Mouse (Mus musculus) intestine, embryonic 15.5 days (tissue): ENCODE measurements around the gene Snrnp27. TPM values are rescaled to one million over a fixed set of nuclear protein-coding genes. Genes with fewer than 3 reads are reported as not detected.

Experiments
- ATAC-seq: fragments of 200-750 bp; cut with Nextera tagmentation; 2 replicates; pipeline ENCODE4 v1.8.0; 2017; ENCODE audit warnings: moderate TSS enrichment, moderate library complexity
- H3K27ac ChIP-seq: fragments of 300-500 bp; sonication (generic); 2 replicates; pipeline ENCODE4 v1.5.1; 2015; ENCODE audit warnings: mild to moderate bottlenecking, inconsistent platforms
- H3K27me3 ChIP-seq: fragments of 300-500 bp; sonication (generic); replicated peaks from 2 replicates; pipeline ENCODE4 v1.6.1; 2015; ENCODE audit warnings: inconsistent platforms
- H3K36me3 ChIP-seq: fragments of 300-500 bp; sonication (generic); 2 replicates; pipeline ENCODE4 v1.6.1; 2015; ENCODE audit warnings: inconsistent platforms
- H3K4me1 ChIP-seq: fragments of 300-500 bp; sonication (generic); replicated peaks from 2 replicates; pipeline ENCODE4 v1.6.1; 2015; ENCODE audit warnings: inconsistent platforms
- H3K4me2 ChIP-seq: fragments of 300-500 bp; sonication (generic); replicated peaks from 2 replicates; pipeline ENCODE4 v1.6.1; 2015; ENCODE audit warnings: mild to moderate bottlenecking, inconsistent platforms
- H3K4me3 ChIP-seq: fragments of 300-500 bp; sonication (generic); replicated peaks from 2 replicates; pipeline ENCODE4 v1.5.1; 2015; ENCODE audit warnings: inconsistent platforms
- H3K9ac ChIP-seq: fragments of 300-500 bp; sonication (generic); 2 replicates; pipeline ENCODE4 v1.6.1; 2015; ENCODE audit warnings: inconsistent platforms
- H3K9me3 ChIP-seq: fragments of 300-500 bp; sonication (generic); 2 replicates; pipeline ENCODE4 v1.6.1; 2016; ENCODE audit warnings: inconsistent platforms
- WGBS: fragments of 180-500 bp; shearing (Covaris S2); methylation state at CpG from one replicate; pipeline ENCODE4 v1.1.7; 2015; 5-methylcytosine and 5-hydroxymethylcytosine counted together
- polyA plus RNA-seq: library from polyadenylated mRNA; unstranded; fragments of >200 nt; fragmentation: Nextera tagmentation; extraction: Ambion mirVana; gene quantifications from 2 replicates; pipeline ENCODE4 v1.2.1, GENCODE M21; 2015

Snrnp27 gene
- polyA plus RNA-seq: 96.0 and 105 TPM in 2 replicates

GRCm38 (mm10) chr6:86683872-86684654 lies at the start of gene Snrnp27:
Gene Snrnp27 (minus strand): TSS chr6:86684522.
- Histone ChIP-seq H3K9ac (peak within 1 kb of the TSS; percentile 80), H3K36me3 (0 out of 2 replicates have a peak, but pooled peaks cover 17% of the 10 kb centered on the region), H3K27ac (peak within 1 kb of the TSS; percentile 67), H3K27me3 (no peaks in the 10 kb centered on the region), H3K4me3 (peak within 1 kb of the TSS; percentile 69), H3K4me2 (peak within 1 kb of the TSS; percentile 70), H3K4me1 (0 out of 2 replicates have a peak, but pooled peaks cover 2% of the 10 kb centered on the region), H3K9me3 (no peaks in the 10 kb centered on the region)
- ATAC-seq: peak; percentile 97
- WGBS: 2% methylated on average over 36 of the region's 36 CpGs

GRCm38 (mm10) chr6:86733183-86733876 lies 49.0 kb upstream of the Snrnp27 start, which contains the start of gene Gmcl1:
Gene Gmcl1 (minus strand): TSS chr6:86733383.
- H3K4me1 ChIP-seq: 0 out of 2 replicates have a peak, but pooled peaks cover 4% of the 10 kb centered on the region
- no peaks in the 10 kb centered on the region for H3K27me3 ChIP-seq
- peak within 1 kb of the TSS; percentile 88 for H3K4me2 ChIP-seq
- no peaks in the 10 kb centered on the region for H3K36me3 ChIP-seq
- peak within 1 kb of the TSS; percentile 92 for H3K9ac ChIP-seq
- H3K27ac ChIP-seq: peak within 1 kb of the TSS; percentile 87
- H3K4me3 ChIP-seq: peak within 1 kb of the TSS; percentile 100
- H3K9me3 ChIP-seq: no peaks in the 10 kb centered on the region
- WGBS: under 1% methylated on average over 58 of the region's 59 CpGs
- ATAC-seq: peak; percentile 97

- Histone ChIP-seq H3K27me3 (no peaks in the 10 kb centered on the region), H3K36me3 (no peaks in the 10 kb centered on the region), H3K4me2 (peak overlapping the region; percentile 88), H3K9me3 (no peaks in the 10 kb centered on the region), H3K4me1 (0 out of 2 replicates have a peak, but pooled peaks cover 4% of the 10 kb centered on the region), H3K4me3 (peak overlapping the region; percentile 100), H3K27ac (peak overlapping the region; percentile 87), H3K9ac (peak overlapping the region; percentile 92)
- peak; percentile 60 for ATAC-seq
- under 1% methylated on average over 62 of the region's 62 CpGs for WGBS
Observed at GRCm38 (mm10) chr6:86732276-86733173, 48.2 kb upstream of the Snrnp27 start.

- Histone ChIP-seq H3K9me3 (no peaks in the 10 kb centered on the region), H3K27ac (no peak overlapping the region), H3K4me3 (no peak overlapping the region), H3K4me1 (0 out of 2 replicates have a peak, but pooled peaks cover under 1% of the 10 kb centered on the region), H3K27me3 (no peaks in the 10 kb centered on the region), H3K9ac (no peak overlapping the region), H3K36me3 (no peaks in the 10 kb centered on the region), H3K4me2 (no peak overlapping the region)
- ATAC-seq: no peak
- WGBS: 87% methylated on average over 5 of the region's 5 CpGs
Observed at GRCm38 (mm10) chr6:86728711-86729110, 44.4 kb upstream of the Snrnp27 start.

GRCm38 (mm10) chr6:86721977-86722376 lies 37.7 kb upstream of the Snrnp27 start:
- no peaks in the 10 kb centered on the region for H3K27me3 ChIP-seq
- whole genome bisulfite sequencing: 79% methylated on average over 3 of the region's 3 CpGs
- H3K4me3 ChIP-seq: no peak overlapping the region
- H3K4me1 ChIP-seq: no peaks in the 10 kb centered on the region
- no peak overlapping the region for H3K9ac ChIP-seq
- H3K4me2 ChIP-seq: no peak overlapping the region
- H3K9me3 ChIP-seq: no peaks in the 10 kb centered on the region
- no peak overlapping the region for H3K27ac ChIP-seq
- peaks cover 3% of the 10 kb centered on the region; the same call in 1 of the 2 replicates for H3K36me3 ChIP-seq
- no peak for ATAC-seq

- 80% methylated on average over 4 of the region's 4 CpGs for WGBS
Observed at GRCm38 (mm10) chr6:86708072-86708774, 23.9 kb upstream of the Snrnp27 start.

GRCm38 (mm10) chr6:86702577-86702976 lies 18.3 kb upstream of the Snrnp27 start:
- Histone ChIP-seq H3K9ac (no peak overlapping the region), H3K27ac (no peak overlapping the region), H3K4me3 (no peak overlapping the region), H3K4me2 (no peak overlapping the region), H3K27me3 (no peaks in the 10 kb centered on the region), H3K9me3 (no peaks in the 10 kb centered on the region), H3K4me1 (no peaks in the 10 kb centered on the region), H3K36me3 (peaks cover 22% of the 10 kb centered on the region)
- 82% methylated on average over 9 of the region's 9 CpGs for WGBS
- no peak for ATAC-seq

More at GRCm38 (mm10) chr6:86708072-86708774, 23.9 kb upstream of the Snrnp27 start:
- peak; percentile 92 for ATAC-seq
- Histone ChIP-seq H3K27ac (no peak overlapping the region), H3K9me3 (no peaks in the 10 kb centered on the region), H3K4me2 (no peak overlapping the region), H3K4me3 (no peak overlapping the region), H3K27me3 (no peaks in the 10 kb centered on the region), H3K9ac (no peak overlapping the region), H3K4me1 (no peaks in the 10 kb centered on the region), H3K36me3 (peaks cover 19% of the 10 kb centered on the region)

- Histone ChIP-seq H3K9me3 (no peaks in the 10 kb centered on the region), H3K27ac (no peak overlapping the region), H3K4me1 (no peaks in the 10 kb centered on the region), H3K9ac (no peak overlapping the region), H3K27me3 (no peaks in the 10 kb centered on the region), H3K4me3 (no peak overlapping the region), H3K4me2 (no peak overlapping the region), H3K36me3 (peaks cover 13% of the 10 kb centered on the region)
- WGBS: 74% methylated on average over 6 of the region's 6 CpGs
- no peak for ATAC-seq
Observed at GRCm38 (mm10) chr6:86697903-86698302, 13.6 kb upstream of the Snrnp27 start.

- no peak for ATAC-seq
- WGBS: 86% methylated on average over 10 of the region's 10 CpGs
Observed at GRCm38 (mm10) chr6:86696213-86696612, 11.9 kb upstream of the Snrnp27 start.

GRCm38 (mm10) chr6:86694465-86694864 lies 10.1 kb upstream of the Snrnp27 start:
- H3K36me3 ChIP-seq: peaks cover 9% of the 10 kb centered on the region; the same call in 1 of the 2 replicates
- H3K9me3 ChIP-seq: no peaks in the 10 kb centered on the region
- H3K4me1 ChIP-seq: no peaks in the 10 kb centered on the region
- no peak overlapping the region for H3K9ac ChIP-seq
- H3K27me3 ChIP-seq: no peaks in the 10 kb centered on the region
- 0 out of 2 replicates have a peak, but pooled peaks have one; percentile 28 for ATAC-seq
- H3K4me3 ChIP-seq: no peak overlapping the region
- H3K27ac ChIP-seq: no peak overlapping the region
- H3K4me2 ChIP-seq: no peak overlapping the region

More at GRCm38 (mm10) chr6:86696213-86696612, 11.9 kb upstream of the Snrnp27 start:
- H3K27me3 ChIP-seq: no peaks in the 10 kb centered on the region
- H3K36me3 ChIP-seq: peaks cover 8% of the 10 kb centered on the region; the same call in 1 of the 2 replicates
- no peak overlapping the region for H3K9ac ChIP-seq
- H3K4me3 ChIP-seq: no peak overlapping the region
- no peaks in the 10 kb centered on the region for H3K9me3 ChIP-seq
- no peaks in the 10 kb centered on the region for H3K4me1 ChIP-seq
- H3K4me2 ChIP-seq: no peak overlapping the region
- no peak overlapping the region for H3K27ac ChIP-seq

GRCm38 (mm10) chr6:86689671-86690070 lies 5.3 kb upstream of the Snrnp27 start:
- Histone ChIP-seq H3K4me3 (no peak overlapping the region), H3K4me2 (no peak overlapping the region), H3K27ac (no peak overlapping the region), H3K9me3 (no peaks in the 10 kb centered on the region), H3K9ac (no peak overlapping the region), H3K27me3 (no peaks in the 10 kb centered on the region), H3K36me3 (0 out of 2 replicates have a peak, but pooled peaks cover 5% of the 10 kb centered on the region), H3K4me1 (no peaks in the 10 kb centered on the region)
- ATAC-seq: no peak
- 96% methylated on average over 3 of the region's 3 CpGs for WGBS
